Mouse (Mus musculus): Measurements from ENCODE around the gene Rgs18. TPM values are rescaled to one million over a fixed set of nuclear protein-coding genes. Genes with fewer than 3 reads are reported as not detected.

The Rgs18 gene
- not detected for polyA plus RNA-seq (2015; fragmentation: Illumina TruSeq; extraction: RNeasy Lipid Tissue Mini Kit (QIAGEN cat#74804); ENCODE audit: insufficient read depth, low read depth, low replicate concordance)

GRCm38 (mm10) chr1:144775331-144775730, at the start of gene Rgs18:
Gene Rgs18 (minus strand): TSS chr1:144775435.

Other genes with a start within 250 kb of the Rgs18 start
- not detected for gene Rgs21, start 207.8 kb downstream of the Rgs18 start, polyA plus RNA-seq (2015; fragmentation: Illumina TruSeq; extraction: RNeasy Lipid Tissue Mini Kit (QIAGEN cat#74804); ENCODE audit: insufficient read depth, low read depth, low replicate concordance)

All from pancreas, adult 10 weeks (tissue).